Mouse (Mus musculus) C2C12 (cell line): Measurements from ENCODE around the gene Apoc3.

Source experiments
- CTCF ChIP-seq: IDR thresholded peaks from one replicate; pipeline ENCODE4 v1.5.1; 2011; ENCODE audit not compliant: control insufficient read depth, insufficient read depth, insufficient read length
- USF1 ChIP-seq: IDR thresholded peaks from one replicate; pipeline ENCODE4 v1.6.1; 2011; ENCODE audit warnings: low read depth, mild to moderate bottlenecking, control low read depth, moderate library complexity

- no peak for TF ChIP-seq CTCF
- no peak for TF ChIP-seq USF1
Measured at GRCm38 (mm10) chr9:46230450-46230975, 4.9 kb downstream of the Apoc3 start.
